Mouse (Mus musculus) ES-Bruce4 (cell line): ENCODE data around the gene Kcnh3.

Source experiments
- CTCF ChIP-seq: IDR thresholded peaks from one replicate; pipeline ENCODE4 v1.8.1; 2011; ENCODE audit warnings: low read depth, low read length
- EP300 ChIP-seq: IDR thresholded peaks from 2 replicates; pipeline ENCODE4 v1.6.1; 2011; ENCODE audit warnings: low read depth, low read length; ENCODE audit not compliant: insufficient read depth
- POLR2A ChIP-seq: IDR thresholded peaks from one replicate; pipeline ENCODE4 v1.8.1; 2011; ENCODE audit warnings: low read length; ENCODE audit not compliant: insufficient read depth

GRCm38 (mm10) chr15:99195043-99195442 is 29.6 kb upstream of the Kcnh3 start:
- no peak for TF ChIP-seq POLR2A
- no peak for TF ChIP-seq CTCF
- no peak for TF ChIP-seq EP300
